Mouse (Mus musculus) erythroblast, embryonic 14.5 days (primary cell): ENCODE data around the gene Parp16.
"Not testable (repeated sequence)": the region's sequence is repeated elsewhere in the genome, so short reads cannot be mapped to it uniquely, and the experiment has no call there.

Experiments used
- GATA1 ChIP-seq: IDR thresholded peaks from 2 replicates; pipeline ENCODE4 v1.6.1; 2012; ENCODE audit warnings: low read length, inconsistent platforms, mixed read lengths
- TAL1 ChIP-seq: IDR thresholded peaks from 3 replicates; pipeline ENCODE4 v1.6.1; 2012; ENCODE audit warnings: low read length, inconsistent platforms, mixed read lengths

DNA sequence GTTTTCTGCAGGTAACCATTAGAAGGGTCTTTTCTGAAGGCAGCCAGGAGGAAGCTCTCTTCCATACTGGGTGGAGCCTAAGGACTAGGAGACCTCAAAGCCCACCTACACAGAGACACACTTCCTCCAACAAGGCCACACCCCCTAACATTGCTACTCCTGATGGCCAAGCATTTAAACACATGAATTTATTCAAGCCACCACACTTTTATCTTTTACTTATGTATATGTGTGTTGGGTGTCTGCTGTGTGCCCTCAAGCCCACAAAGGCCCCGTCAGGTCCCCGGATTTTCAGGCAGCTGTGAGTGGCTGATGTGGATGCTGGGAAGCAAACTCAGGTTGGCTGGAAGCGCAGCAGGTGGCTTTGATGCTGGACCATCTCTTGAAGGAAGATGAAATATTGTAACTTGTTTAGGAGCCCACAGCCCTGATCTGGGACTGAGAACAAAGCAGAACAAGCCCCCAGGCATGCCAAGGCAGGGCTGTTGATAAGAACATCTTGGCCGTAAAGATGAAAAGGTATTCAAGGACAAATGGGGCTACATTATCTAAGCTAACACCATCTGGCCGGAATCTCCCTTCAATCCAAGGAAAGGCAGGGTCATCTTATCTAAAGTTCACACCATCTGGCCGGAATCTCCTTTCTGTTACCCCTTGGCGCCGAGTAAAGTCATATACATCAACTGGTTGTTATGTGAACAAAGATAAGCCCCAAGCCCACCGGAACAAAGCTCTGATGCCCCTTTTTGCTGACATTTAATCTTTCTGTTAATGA is 12.1 kb downstream of the Parp16 start:
- not testable (repeated sequence) for TF ChIP-seq TAL1, GATA1
